26 mouse cellular contexts compared by ENCODE assay signal in the genomic region with DNA sequence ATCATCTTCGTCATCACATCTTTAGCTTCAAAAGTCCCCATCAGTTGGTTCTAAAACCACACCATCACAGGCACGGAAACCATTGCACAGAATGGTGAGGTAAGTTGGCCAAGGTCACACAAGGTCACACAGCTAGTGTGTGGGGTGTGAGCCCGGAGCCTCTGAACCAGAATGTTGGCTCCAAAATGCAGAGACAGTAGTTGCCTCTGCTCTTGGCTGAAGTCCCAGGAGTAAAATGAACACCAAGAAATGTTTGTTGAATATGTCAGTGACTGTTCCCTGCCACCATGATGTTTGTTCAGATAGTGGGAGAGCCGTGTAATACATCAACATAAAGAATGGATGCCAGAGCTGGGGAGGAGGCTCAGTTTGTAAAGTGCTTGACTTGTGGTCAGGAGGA.
DNase-seq lines count a peak whose midpoint lies in the region; ATAC-seq lines count a peak whose summit lies in the region.
"Had no signal": no experiment of that assay in that cellular context is flagged by ENCODE, and none has a peak within 500 bp of the region (broad histone marks: within the 10 kb centered on the region; RNA-seq: fewer than 3 reads in every experiment).

No protein-coding gene starts in this region.

- no peak overlapping the region for H3K4me3 ChIP-seq in heart, embryonic 15.5 days
- no peak overlapping the region for H3K4me3 ChIP-seq in lung, embryonic 15.5 days
- H3K4me3 ChIP-seq: forebrain, embryonic 13.5 days; kidney, embryonic 15.5 days; liver, embryonic 12.5 days had no signal

- peaks cover 6% of the 10 kb centered on the region; the same call in 1 of the 2 replicates for H3K36me3 ChIP-seq in heart, embryonic 15.5 days
- H3K36me3 ChIP-seq in lung, embryonic 15.5 days, result no peaks in the 10 kb centered on the region
- H3K36me3 ChIP-seq: liver, embryonic 12.5 days had no signal

- H3K27ac ChIP-seq in heart, embryonic 15.5 days, result peak overlapping the region; percentile 39; the same call in 1 of the 2 replicates
- no peak overlapping the region for H3K27ac ChIP-seq in lung, embryonic 15.5 days
- H3K27ac ChIP-seq: forebrain, embryonic 13.5 days; kidney, embryonic 15.5 days; liver, embryonic 12.5 days had no signal

- intact Hi-C loops in heart, postnatal 25 days (cut with DNase I), result loop anchor here (10.0 kb wide), 1 partner anchor 362 kb away; no protein-coding TSS in a partner anchor

- ATAC-seq in heart, embryonic 15.5 days (replicated peaks; ENCODE audit: insufficient number of reproducible peaks, insufficient read depth, low FRiP score, low read depth), result no peak
- peak; percentile 53; the same call in 1 of the 2 replicates for ATAC-seq in lung, embryonic 15.5 days (ENCODE audit: borderline replicate concordance, extremely low read depth, low FRiP score, low TSS enrichment)
- ATAC-seq: forebrain, embryonic 13.5 days; hindbrain, embryonic 16.5 days; liver, embryonic 12.5 days; liver, postnatal 0 days; midbrain, embryonic 16.5 days; Patski had no signal

- no peak for DNase-seq in heart, postnatal 25 days (ENCODE audit: low spot score)
- DNase-seq in lung, postnatal 14 days, result no peak
- DNase-seq in NIH3T3 (ENCODE audit: low read depth), result peak; percentile 45
- DNase-seq in brain, adult 2 months (ENCODE audit: low read depth, low spot score), result peak; percentile 45
- DNase-seq in ovary, postnatal 14 days (ENCODE audit: low spot score), result no peak
- DNase-seq in MN1 (ENCODE audit: low spot score), result no peak
- DNase-seq: adrenal gland, postnatal 25 days; cerebellum, adult 9-11 months; gastrocnemius, postnatal 25 days; heart, postnatal 14 days; kidney, adult 18-20 months; kidney, postnatal 25 days; liver, postnatal 0 days; right cerebral cortex, adult 18-20 months; spleen, adult 18-20 months; thymus, postnatal 14 days had no signal

- H3K9me3 ChIP-seq in heart, embryonic 15.5 days (replicated peaks), result no peaks in the 10 kb centered on the region; the same call in 1 of the 2 replicates
- H3K9me3 ChIP-seq in lung, embryonic 15.5 days, result no peaks in the 10 kb centered on the region
- H3K9me3 ChIP-seq: forebrain, embryonic 13.5 days; kidney, embryonic 15.5 days; liver, embryonic 12.5 days had no signal

- H3K4me1 ChIP-seq in heart, embryonic 15.5 days (replicated peaks), result peaks cover 5% of the 10 kb centered on the region
- H3K4me1 ChIP-seq in lung, embryonic 15.5 days, result no peaks in the 10 kb centered on the region
- H3K4me1 ChIP-seq: kidney, embryonic 15.5 days; liver, embryonic 12.5 days had no signal

- no peaks in the 10 kb centered on the region for H3K27me3 ChIP-seq in heart, embryonic 15.5 days
- H3K27me3 ChIP-seq in lung, embryonic 15.5 days, result peaks cover 16% of the 10 kb centered on the region
- H3K27me3 ChIP-seq: CH12.LX; forebrain, embryonic 13.5 days; kidney, embryonic 15.5 days; liver, embryonic 12.5 days; Patski had no signal

- H3K9ac ChIP-seq in heart, embryonic 15.5 days, result no peak overlapping the region
- no peak overlapping the region for H3K9ac ChIP-seq in lung, embryonic 15.5 days
- H3K9ac ChIP-seq: forebrain, embryonic 13.5 days; kidney, embryonic 15.5 days; liver, embryonic 12.5 days; liver, postnatal 0 days had no signal

- H3K4me2 ChIP-seq in heart, embryonic 15.5 days, result no peak overlapping the region
- no peak overlapping the region for H3K4me2 ChIP-seq in lung, embryonic 15.5 days
- H3K4me2 ChIP-seq: forebrain, embryonic 13.5 days; kidney, embryonic 15.5 days; liver, embryonic 12.5 days; midbrain, embryonic 11.5 days had no signal

- 57% methylated on average over 4 of the region's 4 CpGs for whole genome bisulfite sequencing in heart, embryonic 15.5 days
- 42% methylated on average over 4 of the region's 4 CpGs for WGBS in lung, embryonic 15.5 days

Comparison
In these comparisons a context has a peak if more than half of its experiments do, and no peak if none do; other contexts are left out.
1. DNase-seq: peak in NIH3T3 (single experiment) and brain, adult 2 months (single experiment); none in heart, postnatal 25 days (single experiment), lung, postnatal 14 days (single experiment), ovary, postnatal 14 days (single experiment) and MN1 (single experiment).